Mouse (Mus musculus) small intestine, adult 2 months (tissue): ENCODE measurements at regions not wholly inside any gene's neighbourhood (a gene's known extent, or its start where the extent isn't known, plus 50 kb on each side); places are given as distances from the start of the nearest gene placed in this dataset.
"Not testable (repeated sequence)": the region's sequence is repeated elsewhere in the genome, so short reads cannot be mapped to it uniquely, and the experiment has no call there.

Experiments used
- H3K27ac ChIP-seq: fragments of 200-500 bp; 2 replicates; pipeline ENCODE4 v1.5.1; 2012; ENCODE audit warnings: low read depth, low read length, control low read depth, inconsistent platforms; ENCODE audit not compliant: insufficient read depth
- H3K27me3 ChIP-seq: fragments of 200-500 bp; 2 replicates; pipeline ENCODE4 v1.6.1; 2012; ENCODE audit warnings: mild to moderate bottlenecking, moderate library complexity, low read length, inconsistent platforms; ENCODE audit not compliant: control insufficient read depth, insufficient read depth
- H3K36me3 ChIP-seq: fragments of 200-500 bp; 2 replicates; pipeline ENCODE4 v1.6.1; 2012; ENCODE audit warnings: mild to moderate bottlenecking, low read length, control low read depth, inconsistent platforms; ENCODE audit not compliant: control insufficient read depth, insufficient read depth
- H3K4me1 ChIP-seq: fragments of 200-500 bp; 2 replicates; pipeline ENCODE4 v1.6.1; 2012; ENCODE audit warnings: low read length, inconsistent platforms, mixed read lengths; ENCODE audit not compliant: control insufficient read depth, insufficient read depth, insufficient read length
- H3K4me3 ChIP-seq: fragments of 200-500 bp; 2 replicates; pipeline ENCODE4 v1.5.1; 2012; ENCODE audit warnings: low read depth, mild to moderate bottlenecking, control low read depth, inconsistent platforms, low read length, moderate library complexity
- CTCF ChIP-seq: fragments of 200-500 bp; IDR thresholded peaks from 2 replicates; pipeline ENCODE4 v1.5.1; 2012; ENCODE audit warnings: low read depth, mild to moderate bottlenecking, control low read depth, inconsistent platforms, low read length, moderate library complexity, mixed read lengths; ENCODE audit not compliant: insufficient replicate concordance, insufficient read length; ENCODE audit errors: extremely low read depth
- POLR2A ChIP-seq: fragments of 200-500 bp; IDR thresholded peaks from 2 replicates; pipeline ENCODE4 v1.6.1; 2012; ENCODE audit warnings: low read depth, mild to moderate bottlenecking, control low read depth, inconsistent platforms, low read length, moderate library complexity
- WGBS: fragments of 180-500 bp; shearing (Covaris S2); methylation state at CpG from one replicate; pipeline ENCODE4 v1.1.7; 2018; 5-methylcytosine and 5-hydroxymethylcytosine counted together

DNA sequence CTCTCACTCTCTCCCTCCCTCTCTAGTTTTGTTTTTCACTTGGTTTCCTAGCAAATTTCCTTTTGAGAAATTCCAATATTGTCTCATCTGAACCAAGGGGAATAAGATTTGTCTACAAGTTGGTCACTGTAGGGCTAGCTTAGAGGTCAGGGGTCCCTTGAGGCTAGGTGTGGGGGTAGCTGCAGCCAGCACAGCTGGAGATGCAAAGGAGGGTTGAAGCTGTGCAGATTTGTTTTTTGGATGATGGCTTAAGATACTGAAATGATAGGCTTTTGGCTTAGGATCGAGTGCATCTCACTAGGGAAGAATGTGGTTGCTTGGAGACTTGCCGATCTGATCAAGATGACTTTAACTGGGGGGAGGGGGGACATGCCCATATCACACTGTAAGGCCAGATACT lies 88.3 kb upstream of the Tmem28 start:
- Histone ChIP-seq H3K27ac (no peak overlapping the region), H3K4me1 (no peaks in the 10 kb centered on the region), H3K27me3 (no peaks in the 10 kb centered on the region), H3K4me3 (no peak overlapping the region), H3K36me3 (no peaks in the 10 kb centered on the region)
- TF ChIP-seq POLR2A, result no peak
- TF ChIP-seq CTCF, result no peak
- WGBS, result 71% methylated on average over 2 of the region's 2 CpGs

- no peaks in the 10 kb centered on the region for H3K27me3 ChIP-seq
- 0% methylated on average over 1 of the region's 1 CpGs for WGBS
- TF ChIP-seq POLR2A (no peak), CTCF (no peak)
- H3K36me3 ChIP-seq, result no peaks in the 10 kb centered on the region
- H3K4me3 ChIP-seq, result no peak overlapping the region
- H3K4me1 ChIP-seq, result no peaks in the 10 kb centered on the region
- no peak overlapping the region for H3K27ac ChIP-seq
Observed at GRCm38 (mm10) chrX:99725101-99725500, 95.7 kb upstream of the Tmem28 start.

- 45% methylated on average over 4 of the region's 4 CpGs for WGBS
- Histone ChIP-seq H3K4me3 (no peak overlapping the region), H3K27me3 (no peaks in the 10 kb centered on the region), H3K27ac (no peak overlapping the region), H3K4me1 (no peaks in the 10 kb centered on the region), H3K36me3 (no peaks in the 10 kb centered on the region)
- no peak for TF ChIP-seq CTCF
Observed at GRCm38 (mm10) chrX:99695366-99695765, 125.5 kb upstream of the Tmem28 start.

- Histone ChIP-seq H3K27me3 (no peaks in the 10 kb centered on the region), H3K4me3 (no peak overlapping the region), H3K4me1 (no peaks in the 10 kb centered on the region), H3K36me3 (no peaks in the 10 kb centered on the region), H3K27ac (no peak overlapping the region)
- TF ChIP-seq POLR2A (no peak), CTCF (no peak)
- 34% methylated on average over 4 of the region's 4 CpGs for WGBS
Observed at GRCm38 (mm10) chrX:99690971-99691370, 129.8 kb upstream of the Tmem28 start.

DNA sequence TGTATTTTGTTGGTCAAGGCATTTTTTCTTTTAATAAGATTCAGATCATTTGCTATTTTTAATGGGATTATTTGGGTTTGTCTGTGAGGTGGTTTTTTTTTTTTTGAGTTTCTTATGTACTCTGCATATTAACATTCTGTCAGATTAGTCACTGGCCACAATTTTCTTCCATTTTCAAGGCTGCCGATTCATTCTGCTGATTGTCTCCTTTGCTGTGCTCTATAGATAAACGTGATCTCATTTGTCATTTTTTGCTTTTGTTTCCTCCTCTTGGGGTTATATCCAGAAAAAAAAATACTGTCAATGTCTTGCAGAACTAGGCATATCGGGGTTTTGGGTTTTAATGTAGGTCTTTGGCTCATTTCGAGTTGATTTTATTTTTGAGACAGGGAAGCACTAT lies 131.1 kb upstream of the Tmem28 start:
- TF ChIP-seq POLR2A (no peak), CTCF (no peak)
- Histone ChIP-seq H3K36me3 (no peaks in the 10 kb centered on the region), H3K27ac (no peak overlapping the region), H3K27me3 (no peaks in the 10 kb centered on the region), H3K4me1 (no peaks in the 10 kb centered on the region), H3K4me3 (no peak overlapping the region)
- 72% methylated on average over 4 of the region's 4 CpGs for WGBS

- not testable (repeated sequence) for H3K36me3 ChIP-seq, H3K4me1 ChIP-seq, H3K4me3 ChIP-seq, H3K27me3 ChIP-seq, H3K27ac ChIP-seq
Observed at GRCm38 (mm10) chrX:99682491-99682890, 138.3 kb upstream of the Tmem28 start.

DNA sequence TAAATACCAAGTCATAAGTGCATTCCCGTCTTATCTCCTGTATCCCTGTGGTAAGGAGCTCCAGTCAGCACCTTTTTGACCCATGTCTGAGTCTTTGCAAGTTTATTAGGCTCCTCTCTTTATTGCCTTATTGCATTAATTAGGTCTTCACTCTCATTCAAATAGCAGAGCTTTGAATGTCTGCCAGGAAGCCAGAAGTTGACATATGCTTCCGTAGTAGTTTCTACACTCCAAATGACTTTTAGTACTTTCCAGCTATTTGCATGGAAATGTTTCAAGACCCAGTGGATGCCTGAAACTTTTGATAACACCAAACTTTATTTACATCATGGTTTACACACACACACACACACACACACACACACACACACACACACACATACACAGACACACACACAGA lies 153.2 kb upstream of the Tmem28 start:
- Histone ChIP-seq H3K36me3 (no peaks in the 10 kb centered on the region), H3K4me1 (no peaks in the 10 kb centered on the region), H3K4me3 (no peak overlapping the region), H3K27ac (no peak overlapping the region), H3K27me3 (no peaks in the 10 kb centered on the region)
- no peak for TF ChIP-seq CTCF
- 41% methylated on average over 2 of the region's 2 CpGs for WGBS

GRCm38 (mm10) chrX:99662566-99662965 lies 158.3 kb upstream of the Tmem28 start:
- Histone ChIP-seq H3K4me1 (no peaks in the 10 kb centered on the region), H3K4me3 (no peak overlapping the region), H3K36me3 (no peaks in the 10 kb centered on the region), H3K27me3 (no peaks in the 10 kb centered on the region), H3K27ac (no peak overlapping the region)
- TF ChIP-seq CTCF, result no peak
- TF ChIP-seq POLR2A, result no peak
- 86% methylated on average over 3 of the region's 3 CpGs for WGBS

DNA sequence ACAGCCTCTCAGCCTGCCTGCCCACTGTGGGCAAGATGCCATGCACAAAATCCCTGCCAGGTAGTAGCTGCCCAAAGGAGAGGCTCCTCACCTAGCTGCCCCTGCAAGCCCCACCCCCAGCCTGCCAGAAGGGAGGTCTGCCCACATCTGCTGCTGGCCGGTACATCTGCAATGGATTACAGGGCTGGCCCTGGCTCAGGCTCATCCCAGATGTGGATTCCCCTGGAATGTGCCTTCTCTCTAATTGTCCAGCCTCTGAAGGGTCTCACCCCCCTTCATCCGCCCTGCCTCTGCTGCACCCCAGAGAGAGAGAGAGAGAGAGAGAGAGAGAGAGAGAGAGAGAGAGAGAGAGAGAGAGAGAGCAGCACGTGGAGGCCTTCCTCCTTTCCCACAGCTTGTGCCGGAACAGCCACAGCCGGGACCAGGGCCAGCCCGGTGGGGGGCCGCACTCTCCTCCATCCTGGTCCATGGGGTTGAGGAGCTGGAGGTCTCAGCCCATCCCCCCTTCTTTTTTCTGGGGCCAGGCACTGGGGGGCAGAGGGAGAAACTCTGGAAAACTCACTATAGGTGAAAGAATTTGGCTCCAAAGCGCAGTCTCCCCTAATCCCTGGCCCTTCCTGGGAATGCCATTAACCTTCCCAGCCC lies 161.2 kb upstream of the Tmem28 start:
- Histone ChIP-seq H3K4me1 (no peaks in the 10 kb centered on the region), H3K36me3 (no peaks in the 10 kb centered on the region), H3K27ac (no peak overlapping the region), H3K4me3 (no peak overlapping the region), H3K27me3 (no peaks in the 10 kb centered on the region)
- WGBS, result 44% methylated on average over 8 of the region's 8 CpGs
- TF ChIP-seq POLR2A, result no peak
- TF ChIP-seq CTCF, result no peak
